Mouse (Mus musculus) ES-Bruce4 (cell line): Measurements from ENCODE around the gene Tpcn2. TPM values are rescaled to one million over a fixed set of nuclear protein-coding genes. Genes with fewer than 3 reads are reported as not detected.

ENCODE experiments used
- H3K27ac ChIP-seq: 2 replicates; pipeline ENCODE4 v1.5.1; 2012; ENCODE audit warnings: low read length, inconsistent platforms; ENCODE audit not compliant: insufficient read depth
- H3K27me3 ChIP-seq: 2 replicates; pipeline ENCODE4 v1.6.1; 2012; ENCODE audit warnings: mild to moderate bottlenecking, low read length, inconsistent platforms; ENCODE audit not compliant: control insufficient read depth, poor library complexity, insufficient read depth, severe bottlenecking
- H3K36me3 ChIP-seq: 2 replicates; pipeline ENCODE4 v1.6.1; 2012; ENCODE audit warnings: inconsistent platforms, mild to moderate bottlenecking, low read length, moderate library complexity; ENCODE audit not compliant: control insufficient read depth, poor library complexity, insufficient read depth, severe bottlenecking
- H3K4me1 ChIP-seq: one replicate; pipeline ENCODE4 v1.8.1; 2011; ENCODE audit warnings: low read length; ENCODE audit not compliant: control insufficient read depth, insufficient read depth
- H3K4me3 ChIP-seq: 2 replicates; pipeline ENCODE4 v1.5.1; 2011; ENCODE audit warnings: low read depth, mild to moderate bottlenecking, low read length
- H3K9ac ChIP-seq: 2 replicates; pipeline ENCODE4 v1.6.1; 2012; ENCODE audit warnings: low read depth, mild to moderate bottlenecking, inconsistent platforms; ENCODE audit not compliant: poor library complexity, severe bottlenecking
- H3K9me3 ChIP-seq: replicated peaks from 2 replicates; pipeline ENCODE4 v1.6.1; 2012; ENCODE audit warnings: mild to moderate bottlenecking, low read length, inconsistent platforms; ENCODE audit not compliant: control insufficient read depth, poor library complexity, insufficient read depth, severe bottlenecking
- CTCF ChIP-seq: IDR thresholded peaks from one replicate; pipeline ENCODE4 v1.8.1; 2011; ENCODE audit warnings: low read depth, low read length
- EP300 ChIP-seq: IDR thresholded peaks from 2 replicates; pipeline ENCODE4 v1.6.1; 2011; ENCODE audit warnings: low read depth, low read length; ENCODE audit not compliant: insufficient read depth
- POLR2A ChIP-seq: IDR thresholded peaks from one replicate; pipeline ENCODE4 v1.8.1; 2011; ENCODE audit warnings: low read length; ENCODE audit not compliant: insufficient read depth
- polyA plus RNA-seq: library from polyadenylated mRNA; stranded (reverse); fragments of >200 nt; gene quantifications from 2 replicates; pipeline ENCODE4 v1.2.4, GENCODE M21; 2011; ENCODE audit warnings: low read depth; ENCODE audit not compliant: missing spikeins, insufficient read depth, insufficient read length

Tpcn2 gene
- polyA plus RNA-seq, 1 experiment: 11.0 TPM

DNA sequence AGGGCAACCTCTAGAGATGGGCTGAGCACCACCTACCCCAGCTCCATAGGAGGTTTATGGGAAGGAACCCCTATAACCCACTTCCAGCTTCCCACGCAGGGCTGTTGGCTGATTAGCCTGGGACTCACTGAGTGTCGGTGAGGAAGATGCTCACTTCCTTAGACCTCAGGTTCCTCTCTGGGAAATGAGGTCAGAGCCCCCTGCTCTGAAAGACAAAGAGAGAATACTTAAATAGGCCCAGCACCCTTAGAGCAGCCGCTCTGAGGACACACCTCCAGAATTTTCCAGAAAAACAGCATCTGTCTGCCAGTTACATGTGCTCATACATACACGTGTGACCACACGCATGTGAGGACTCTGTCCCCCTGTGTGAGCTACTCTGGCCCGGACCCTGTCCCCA is 77.0 kb downstream of the Tpcn2 start:
- no peaks in the 10 kb centered on the region for H3K9me3 ChIP-seq
- no peaks in the 10 kb centered on the region for H3K27me3 ChIP-seq
- no peak for TF ChIP-seq POLR2A
- no peak for TF ChIP-seq CTCF
- no peak for TF ChIP-seq EP300
- H3K27ac ChIP-seq: no peak overlapping the region
- H3K36me3 ChIP-seq: no peaks in the 10 kb centered on the region
- peak overlapping the region; percentile 59 for H3K9ac ChIP-seq
- H3K4me1 ChIP-seq: peaks cover 8% of the 10 kb centered on the region
- no peak overlapping the region for H3K4me3 ChIP-seq

DNA sequence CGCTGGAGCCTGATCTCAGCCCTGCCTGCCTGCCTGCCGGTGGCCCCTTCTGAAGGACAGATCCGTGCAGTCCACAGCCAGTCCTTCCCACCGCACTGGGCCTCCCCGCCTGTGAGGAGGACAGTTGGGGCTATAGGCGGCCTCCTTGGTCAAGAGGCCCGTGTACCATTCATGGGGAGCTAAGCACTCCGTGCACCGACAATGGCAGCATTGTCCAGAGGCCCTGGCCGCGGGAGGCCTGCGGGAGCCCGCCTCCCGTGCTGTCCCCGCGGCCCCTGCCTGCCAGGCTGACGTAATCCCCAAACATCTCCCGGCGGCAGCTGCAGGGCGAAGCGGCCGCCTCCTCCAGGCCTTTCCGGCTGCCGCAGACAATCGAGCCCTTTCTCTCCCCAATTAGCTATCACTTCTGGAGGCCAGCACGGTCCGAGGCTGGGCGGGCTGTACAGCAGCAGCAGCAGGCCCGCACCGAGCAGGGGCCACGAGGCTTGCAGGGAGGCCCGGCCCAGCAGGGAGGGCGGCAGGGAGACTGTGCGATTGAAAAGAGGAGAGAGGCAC is 77.7 kb downstream of the Tpcn2 start:
- H3K27me3 ChIP-seq: no peaks in the 10 kb centered on the region
- H3K9me3 ChIP-seq: no peaks in the 10 kb centered on the region
- no peaks in the 10 kb centered on the region for H3K36me3 ChIP-seq
- H3K27ac ChIP-seq: no peak overlapping the region
- TF ChIP-seq EP300 (no peak), POLR2A (no peak), CTCF (no peak)
- peak overlapping the region; percentile 59 for H3K9ac ChIP-seq
- H3K4me3 ChIP-seq: peak overlapping the region; percentile 33
- peaks cover 6% of the 10 kb centered on the region for H3K4me1 ChIP-seq

DNA sequence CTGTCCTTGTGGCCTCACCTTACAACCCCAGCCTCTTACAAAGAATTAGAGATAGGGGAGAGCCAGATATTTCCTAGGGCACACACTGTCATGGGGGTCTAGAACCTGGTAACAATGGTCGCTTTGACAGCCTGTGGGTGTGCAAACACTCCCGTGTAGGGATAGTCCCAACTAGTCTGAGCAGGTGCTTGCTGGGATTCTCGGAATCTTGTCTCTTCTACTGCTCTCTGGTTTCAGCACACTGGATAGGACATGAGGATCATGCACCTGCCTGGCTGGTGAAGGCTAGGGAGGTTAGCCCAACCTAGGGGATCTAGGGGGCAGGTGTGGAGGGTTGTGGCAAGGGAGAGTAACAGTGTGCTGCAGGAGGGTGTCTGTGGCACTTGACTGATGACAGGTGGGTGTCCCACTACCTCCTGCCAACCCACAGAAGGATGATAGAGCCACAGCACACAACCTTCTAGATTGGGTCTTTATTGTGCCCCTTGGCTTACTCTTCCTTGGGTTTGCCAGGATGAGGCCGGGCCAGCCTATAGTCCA is 78.4 kb downstream of the Tpcn2 start:
- H3K4me3 ChIP-seq: no peak overlapping the region

DNA sequence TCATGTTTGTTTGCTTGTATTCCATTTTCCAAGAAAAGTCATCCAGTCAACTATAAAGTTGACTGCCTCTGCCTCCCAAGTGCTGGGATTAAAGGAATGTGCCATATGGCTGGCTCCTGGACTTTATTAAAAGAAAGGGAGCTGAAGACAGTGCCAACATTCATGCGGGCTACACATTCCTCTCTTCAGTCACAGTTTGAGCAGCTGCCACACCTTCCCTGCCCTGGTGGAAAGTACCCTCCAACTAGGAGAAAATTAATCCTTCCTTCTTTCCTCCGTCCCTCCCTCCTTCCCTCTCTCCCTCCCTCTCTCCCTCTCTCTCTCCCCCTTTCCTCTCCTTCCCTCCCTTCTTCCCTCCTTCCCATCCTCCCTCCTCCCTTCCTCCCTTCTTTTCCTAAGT is 84.1 kb downstream of the Tpcn2 start:
- Histone ChIP-seq H3K36me3 (no peaks in the 10 kb centered on the region), H3K4me3 (no peak overlapping the region), H3K4me1 (no peaks in the 10 kb centered on the region), H3K9ac (no peak overlapping the region), H3K9me3 (no peaks in the 10 kb centered on the region), H3K27me3 (no peaks in the 10 kb centered on the region), H3K27ac (no peak overlapping the region)
- TF ChIP-seq POLR2A (no peak), EP300 (no peak), CTCF (no peak)

More for the DNA sequence above, 78.4 kb downstream of the Tpcn2 start:
- TF ChIP-seq POLR2A (no peak), CTCF (no peak), EP300 (no peak)
- Histone ChIP-seq H3K27me3 (no peaks in the 10 kb centered on the region), H3K9ac (peak overlapping the region; percentile 59; the same call in 1 of the 2 replicates), H3K36me3 (no peaks in the 10 kb centered on the region), H3K9me3 (no peaks in the 10 kb centered on the region), H3K27ac (no peak overlapping the region), H3K4me1 (peaks cover 1% of the 10 kb centered on the region)

DNA sequence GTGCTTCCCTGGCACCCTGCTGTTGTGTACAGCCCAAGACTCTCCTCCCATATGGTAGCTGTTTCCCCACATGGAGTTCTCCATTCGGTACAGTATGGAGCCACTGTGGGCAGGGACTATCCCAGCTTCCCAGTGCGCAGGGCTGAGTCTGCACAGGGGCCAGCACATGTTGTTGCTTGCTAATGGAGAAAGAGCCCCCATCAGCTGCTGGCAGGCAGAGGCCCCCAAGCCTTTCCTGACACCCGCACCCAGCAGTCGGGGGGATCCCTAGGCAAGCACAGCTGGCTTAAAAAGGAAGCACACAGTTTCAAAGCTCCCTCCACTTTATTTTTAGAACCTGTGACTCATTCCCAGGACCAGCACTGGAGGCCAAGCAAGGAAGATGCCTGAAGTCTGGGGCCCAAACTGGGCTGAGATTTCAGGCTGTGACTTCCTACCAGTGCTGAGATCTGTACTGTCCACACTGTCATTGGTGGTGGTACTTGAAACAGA is 85.5 kb downstream of the Tpcn2 start:
- TF ChIP-seq POLR2A (no peak), EP300 (no peak), CTCF (no peak)
- Histone ChIP-seq H3K36me3 (no peaks in the 10 kb centered on the region), H3K9ac (no peak overlapping the region), H3K4me3 (no peak overlapping the region), H3K27me3 (no peaks in the 10 kb centered on the region), H3K9me3 (no peaks in the 10 kb centered on the region), H3K4me1 (no peaks in the 10 kb centered on the region), H3K27ac (no peak overlapping the region)

DNA sequence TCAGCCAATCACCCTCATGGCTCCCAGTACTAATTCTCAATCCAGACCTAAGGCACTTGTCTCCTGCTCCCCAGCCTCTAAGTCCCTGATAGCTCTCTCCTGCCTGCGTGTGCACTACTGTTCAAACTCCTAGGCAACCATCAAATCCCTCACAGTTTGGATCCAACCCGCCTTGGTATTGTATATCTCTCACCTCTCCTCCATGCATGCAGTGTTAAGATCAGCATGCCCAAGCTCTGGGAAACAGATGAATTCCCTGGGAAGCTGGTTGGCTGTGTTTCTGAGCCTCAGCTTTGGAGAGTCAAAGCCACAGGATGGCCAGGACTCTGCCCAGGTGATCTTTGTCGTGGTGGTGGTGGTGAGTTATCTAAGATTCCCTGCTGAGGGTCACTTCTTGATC is 86.1 kb downstream of the Tpcn2 start:
- H3K27ac ChIP-seq: no peak overlapping the region
- no peak overlapping the region for H3K9ac ChIP-seq
- H3K4me3 ChIP-seq: no peak overlapping the region
- H3K27me3 ChIP-seq: no peaks in the 10 kb centered on the region
- H3K9me3 ChIP-seq: no peaks in the 10 kb centered on the region
- H3K36me3 ChIP-seq: no peaks in the 10 kb centered on the region
- H3K4me1 ChIP-seq: no peaks in the 10 kb centered on the region
- no peak for TF ChIP-seq POLR2A
- no peak for TF ChIP-seq EP300
- TF ChIP-seq CTCF: no peak

DNA sequence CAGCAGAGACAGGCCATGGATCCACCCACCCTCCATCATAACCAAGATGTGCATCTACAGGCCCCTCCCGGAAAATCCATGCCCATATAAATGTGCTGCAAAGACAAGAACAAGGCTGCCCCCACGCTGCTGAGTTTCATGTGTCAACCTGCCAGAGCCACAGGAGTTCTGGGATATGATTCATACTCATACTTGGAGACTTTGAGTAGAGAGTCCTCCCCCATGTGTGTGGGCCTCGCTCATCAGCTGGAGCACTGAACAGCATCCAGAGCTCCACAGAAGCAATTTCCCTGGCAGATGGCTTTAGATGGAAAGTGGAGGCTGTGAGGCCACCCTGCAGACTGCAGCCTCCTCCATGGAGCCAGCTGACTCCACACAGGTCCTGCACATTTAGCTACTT is 86.8 kb downstream of the Tpcn2 start:
- no peaks in the 10 kb centered on the region for H3K9me3 ChIP-seq
- H3K27ac ChIP-seq: no peak overlapping the region
- TF ChIP-seq EP300 (no peak), POLR2A (no peak), CTCF (no peak)

More for the DNA sequence above, 86.8 kb downstream of the Tpcn2 start:
- no peaks in the 10 kb centered on the region for H3K27me3 ChIP-seq
- H3K4me1 ChIP-seq: no peaks in the 10 kb centered on the region
- H3K9ac ChIP-seq: no peak overlapping the region
- H3K36me3 ChIP-seq: no peaks in the 10 kb centered on the region
- H3K4me3 ChIP-seq: no peak overlapping the region
